Mouse (Mus musculus) gastrocnemius, adult 8-10 months (tissue): Measurements from ENCODE around the gene Poc1a. TPM values are rescaled to one million over a fixed set of nuclear protein-coding genes. Genes with fewer than 3 reads are reported as not detected.

Experiments used
- DNase-seq, 2 experiments: peaks; one replicate each; pipeline ENCODE4 v3.0.0; 2022; ENCODE audit warnings: low spot score in 2 of 2
- total RNA-seq, 4 experiments: library from RNA; stranded (reverse); gene quantifications; 2 replicates each; pipeline ENCODE4 v1.2.4; 2022

The Poc1a gene
- total RNA-seq, 4 experiments from 2014 or later = 0.99 to 1.7 (median 1.3) TPM

- DNase-seq = no peak
Observed at GRCm38 (mm10) chr9:106332746-106333145, 51.9 kb downstream of the Poc1a start.

- DNase-seq = no peak
Observed at GRCm38 (mm10) chr9:106337620-106338019, 56.8 kb downstream of the Poc1a start.

- no peak for DNase-seq
Observed at GRCm38 (mm10) chr9:106338462-106339172, 57.8 kb downstream of the Poc1a start.

- no peak for DNase-seq
Observed at GRCm38 (mm10) chr9:106339173-106339558, 58.3 kb downstream of the Poc1a start.

GRCm38 (mm10) chr9:106339730-106340129 is 58.9 kb downstream of the Poc1a start:
- DNase-seq = no peak

GRCm38 (mm10) chr9:106340501-106341312 is 59.8 kb downstream of the Poc1a start:
- no peak for DNase-seq

GRCm38 (mm10) chr9:106341313-106341686 is 60.4 kb downstream of the Poc1a start:
- DNase-seq = no peak

- DNase-seq = no peak
Observed at GRCm38 (mm10) chr9:106342573-106342972, 61.7 kb downstream of the Poc1a start.

- DNase-seq = peak; percentile 49 to 73
Observed at GRCm38 (mm10) chr9:106345167-106345566, 64.3 kb downstream of the Poc1a start.

- no peak for DNase-seq
Observed at GRCm38 (mm10) chr9:106345630-106346029, 64.8 kb downstream of the Poc1a start.

GRCm38 (mm10) chr9:106348281-106348680 is 67.4 kb downstream of the Poc1a start:
- no peak for DNase-seq

GRCm38 (mm10) chr9:106349075-106349474 is 68.2 kb downstream of the Poc1a start:
- DNase-seq = peak in 1 of 2 experiments; percentile 31

GRCm38 (mm10) chr9:106351178-106351577 is 70.3 kb downstream of the Poc1a start:
- no peak for DNase-seq

- DNase-seq = no peak
Observed at GRCm38 (mm10) chr9:106353779-106354178, 72.9 kb downstream of the Poc1a start.

GRCm38 (mm10) chr9:106354810-106355209 is 73.9 kb downstream of the Poc1a start:
- DNase-seq = no peak

- DNase-seq = no peak
Observed at GRCm38 (mm10) chr9:106355217-106355974, 74.5 kb downstream of the Poc1a start.

GRCm38 (mm10) chr9:106355975-106356286 is 75.1 kb downstream of the Poc1a start:
- no peak for DNase-seq

- no peak for DNase-seq
Observed at GRCm38 (mm10) chr9:106356323-106356844, 75.5 kb downstream of the Poc1a start.

- DNase-seq = no peak
Observed at GRCm38 (mm10) chr9:106357167-106357566, 76.3 kb downstream of the Poc1a start.

- no peak for DNase-seq
Observed at GRCm38 (mm10) chr9:106359297-106359696, 78.4 kb downstream of the Poc1a start.

GRCm38 (mm10) chr9:106361140-106361539 is 80.3 kb downstream of the Poc1a start:
- DNase-seq = no peak

GRCm38 (mm10) chr9:106365333-106365732 is 84.5 kb downstream of the Poc1a start:
- DNase-seq = no peak
